Mouse (Mus musculus) stomach, postnatal 0 days (tissue): ENCODE measurements around the gene Ifi27l2a. TPM values are rescaled to one million over a fixed set of nuclear protein-coding genes. Genes with fewer than 3 reads are reported as not detected.
"Not testable (repeated sequence)": the region's sequence is repeated elsewhere in the genome, so short reads cannot be mapped to it uniquely, and the experiment has no call there.

ENCODE experiments used
- ATAC-seq: fragments of 200-750 bp; cut with Nextera tagmentation; 2 replicates; pipeline ENCODE4 v1.8.0; 2017; ENCODE audit not compliant: low FRiP score, low TSS enrichment
- DNase-seq: peaks from one replicate; pipeline ENCODE4 v3.0.0-alpha.2; 2016; ENCODE audit warnings: low spot score
- H3K27ac ChIP-seq: fragments of 300-500 bp; sonication (generic); replicated peaks from 2 replicates; pipeline ENCODE4 v1.5.1; 2014; ENCODE audit warnings: mild to moderate bottlenecking, control low read depth
- H3K27me3 ChIP-seq: fragments of 300-500 bp; sonication (generic); 2 replicates; pipeline ENCODE4 v1.6.1; 2014; ENCODE audit warnings: low read length; ENCODE audit not compliant: control insufficient read depth, insufficient read depth
- H3K36me3 ChIP-seq: fragments of 300-500 bp; sonication (generic); 2 replicates; pipeline ENCODE4 v1.6.1; 2014; ENCODE audit warnings: low read length, mixed read lengths; ENCODE audit not compliant: control insufficient read depth, insufficient read depth
- H3K4me1 ChIP-seq: fragments of 300-500 bp; sonication (generic); replicated peaks from 2 replicates; pipeline ENCODE4 v1.6.1; 2014; ENCODE audit warnings: antibody characterized with exemption; ENCODE audit not compliant: control insufficient read depth, insufficient read depth
- H3K4me2 ChIP-seq: fragments of 300-500 bp; sonication (generic); replicated peaks from 2 replicates; pipeline ENCODE4 v1.6.1; 2014; ENCODE audit warnings: low read depth, mild to moderate bottlenecking, control low read depth, moderate library complexity
- H3K4me3 ChIP-seq: fragments of 300-500 bp; sonication (generic); 2 replicates; pipeline ENCODE4 v1.5.1; 2014; ENCODE audit warnings: low read depth, low read length, control low read depth
- H3K9ac ChIP-seq: fragments of 300-500 bp; sonication (generic); 2 replicates; pipeline ENCODE4 v1.6.1; 2014; ENCODE audit warnings: mild to moderate bottlenecking, low read length, control low read depth, mixed read lengths
- H3K9me3 ChIP-seq: fragments of 300-500 bp; sonication (generic); 2 replicates; pipeline ENCODE4 v1.6.1; 2016; ENCODE audit warnings: low read length; ENCODE audit not compliant: control insufficient read depth
- CTCF ChIP-seq: IDR thresholded peaks from 2 replicates; pipeline ENCODE4 v1.5.1; 2016; ENCODE audit warnings: antibody characterized with exemption, low read depth, mild to moderate bottlenecking, moderate library complexity
- EP300 ChIP-seq: optimal IDR thresholded peaks from 2 replicates; pipeline ENCODE3; 2016; ENCODE audit warnings: antibody characterized with exemption
- WGBS: fragments of 180-500 bp; shearing (Covaris S2); extraction: QIAGEN DNeasy Blood & Tissue Kit; methylation state at CpG from one replicate; pipeline ENCODE4 v1.1.7; 2014; 5-methylcytosine and 5-hydroxymethylcytosine counted together
- polyA plus RNA-seq: library from polyadenylated mRNA; unstranded; fragments of >200 nt; fragmentation: Nextera tagmentation; extraction: Ambion mirVana; gene quantifications from 2 replicates; pipeline ENCODE4 v1.2.1, GENCODE M21; 2015

Gene Ifi27l2a
- polyA plus RNA-seq, 1 experiment from 2014 or later = 110 TPM

- Histone ChIP-seq H3K27ac (no peak overlapping the region), H3K27me3 (no peaks in the 10 kb centered on the region), H3K4me2 (no peak overlapping the region), H3K4me3 (no peak overlapping the region), H3K9ac (no peak overlapping the region), H3K4me1 (no peaks in the 10 kb centered on the region), H3K9me3 (no peaks in the 10 kb centered on the region), H3K36me3 (no peaks in the 10 kb centered on the region)
- ATAC-seq (no peak), DNase-seq (no peak)
- no peak for TF ChIP-seq EP300
- TF ChIP-seq CTCF = no peak
- 65% methylated on average over 2 of the region's 2 CpGs for WGBS
Measured at GRCm38 (mm10) chr12:103482781-103483180, 39.3 kb upstream of the Ifi27l2a start.

- 68% methylated on average over 5 of the region's 5 CpGs for WGBS
Measured at GRCm38 (mm10) chr12:103481671-103482070, 38.2 kb upstream of the Ifi27l2a start.

GRCm38 (mm10) chr12:103477461-103478015 lies 34.1 kb upstream of the Ifi27l2a start:
- no peak for TF ChIP-seq EP300
- TF ChIP-seq CTCF = no peak
- Histone ChIP-seq H3K9ac (no peak overlapping the region), H3K36me3 (no peaks in the 10 kb centered on the region), H3K4me3 (no peak overlapping the region), H3K4me1 (no peaks in the 10 kb centered on the region), H3K27me3 (no peaks in the 10 kb centered on the region), H3K27ac (no peak overlapping the region), H3K9me3 (no peaks in the 10 kb centered on the region), H3K4me2 (no peak overlapping the region)
- WGBS = 52% methylated on average over 7 of the region's 7 CpGs
- no peak for ATAC-seq
- DNase-seq = no peak

More at GRCm38 (mm10) chr12:103481671-103482070, 38.2 kb upstream of the Ifi27l2a start:
- H3K27ac ChIP-seq = no peak overlapping the region
- no peaks in the 10 kb centered on the region for H3K4me1 ChIP-seq
- ATAC-seq = no peak
- H3K9ac ChIP-seq = no peak overlapping the region
- TF ChIP-seq CTCF = no peak
- TF ChIP-seq EP300 = no peak
- H3K4me3 ChIP-seq = no peak overlapping the region
- DNase-seq = no peak
- no peaks in the 10 kb centered on the region for H3K9me3 ChIP-seq
- H3K36me3 ChIP-seq = no peaks in the 10 kb centered on the region
- no peaks in the 10 kb centered on the region for H3K27me3 ChIP-seq
- no peak overlapping the region for H3K4me2 ChIP-seq

GRCm38 (mm10) chr12:103476779-103477389 lies 33.4 kb upstream of the Ifi27l2a start:
- no peaks in the 10 kb centered on the region for H3K27me3 ChIP-seq
- DNase-seq (no peak), ATAC-seq (no peak)
- H3K27ac ChIP-seq = no peak overlapping the region
- no peak overlapping the region for H3K4me2 ChIP-seq
- no peak overlapping the region for H3K4me3 ChIP-seq
- 74% methylated on average over 1 of the region's 1 CpGs for WGBS
- H3K4me1 ChIP-seq = no peaks in the 10 kb centered on the region
- no peak overlapping the region for H3K9ac ChIP-seq
- no peaks in the 10 kb centered on the region for H3K9me3 ChIP-seq
- TF ChIP-seq CTCF (no peak), EP300 (no peak)
- H3K36me3 ChIP-seq = no peaks in the 10 kb centered on the region

- 35% methylated on average over 2 of the region's 2 CpGs for WGBS
- Histone ChIP-seq H3K4me3 (no peak overlapping the region), H3K4me2 (no peak overlapping the region)
Measured at GRCm38 (mm10) chr12:103474481-103474880, 31.0 kb upstream of the Ifi27l2a start.

GRCm38 (mm10) chr12:103457140-103457539 lies 13.7 kb upstream of the Ifi27l2a start, which contains the start of gene Ifi27l2b:
Gene Ifi27l2b, minus strand, starts transcription at chr12:103457223.
- Histone ChIP-seq H3K36me3 (no peaks in the 10 kb centered on the region), H3K4me2 (no peak within 1 kb of the TSS), H3K9me3 (no peaks in the 10 kb centered on the region), H3K27ac (no peak within 1 kb of the TSS), H3K4me1 (no peaks in the 10 kb centered on the region), H3K27me3 (no peaks in the 10 kb centered on the region), H3K9ac (no peak within 1 kb of the TSS), H3K4me3 (no peak within 1 kb of the TSS)
- TF ChIP-seq EP300 (no peak), CTCF (no peak)
- ATAC-seq (peak; percentile 97), DNase-seq (peak; percentile 35)
- WGBS = 46% methylated on average over 3 of the region's 3 CpGs

More at GRCm38 (mm10) chr12:103474481-103474880, 31.0 kb upstream of the Ifi27l2a start:
- Histone ChIP-seq H3K36me3 (no peaks in the 10 kb centered on the region), H3K9me3 (no peaks in the 10 kb centered on the region), H3K27me3 (no peaks in the 10 kb centered on the region), H3K9ac (no peak overlapping the region), H3K27ac (no peak overlapping the region), H3K4me1 (no peaks in the 10 kb centered on the region)
- no peak for TF ChIP-seq EP300
- no peak for TF ChIP-seq CTCF
- ATAC-seq (no peak), DNase-seq (no peak)

- H3K27ac ChIP-seq, H3K9me3 ChIP-seq, DNase-seq, H3K9ac ChIP-seq, H3K4me3 ChIP-seq, H3K36me3 ChIP-seq, H3K4me2 ChIP-seq, H3K4me1 ChIP-seq, H3K27me3 ChIP-seq: not testable (repeated sequence)
- ATAC-seq = peak; percentile 38
- no CpG with 5 or more reads among the region's 1 CpGs for WGBS
Measured at GRCm38 (mm10) chr12:103456727-103457126, 13.2 kb upstream of the Ifi27l2a start.
